Mouse (Mus musculus) hindbrain, embryonic 15.5 days (tissue): ENCODE data around the gene Olfr729. TPM values are rescaled to one million over a fixed set of nuclear protein-coding genes. Genes with fewer than 3 reads are reported as not detected.

Experiments used
- ATAC-seq: fragments of 200-750 bp; cut with Nextera tagmentation; 2 replicates; pipeline ENCODE4 v1.8.0; 2017; ENCODE audit warnings: low read depth, moderate number of reproducible peaks, moderate TSS enrichment; ENCODE audit not compliant: low FRiP score
- H3K27ac ChIP-seq: fragments of 300-500 bp; sonication (generic); replicated peaks from 2 replicates; pipeline ENCODE4 v1.5.1; 2015; ENCODE audit warnings: mild to moderate bottlenecking, inconsistent platforms
- H3K27me3 ChIP-seq: fragments of 300-500 bp; sonication (generic); 2 replicates; pipeline ENCODE4 v1.6.1; 2015; ENCODE audit warnings: control low read depth, inconsistent platforms
- H3K36me3 ChIP-seq: fragments of 300-500 bp; sonication (generic); 2 replicates; pipeline ENCODE4 v1.6.1; 2015; ENCODE audit warnings: control low read depth, inconsistent platforms
- H3K4me1 ChIP-seq: fragments of 300-500 bp; sonication (generic); replicated peaks from 2 replicates; pipeline ENCODE4 v1.6.1; 2015; ENCODE audit warnings: control low read depth, inconsistent platforms
- H3K4me2 ChIP-seq: fragments of 300-500 bp; sonication (generic); 2 replicates; pipeline ENCODE4 v1.6.1; 2015; ENCODE audit warnings: moderate library complexity, mild to moderate bottlenecking, inconsistent platforms
- H3K4me3 ChIP-seq: fragments of 300-500 bp; sonication (generic); 2 replicates; pipeline ENCODE4 v1.5.1; 2015; ENCODE audit warnings: mild to moderate bottlenecking, inconsistent platforms
- H3K9ac ChIP-seq: fragments of 300-500 bp; sonication (generic); 2 replicates; pipeline ENCODE4 v1.6.1; 2015; ENCODE audit warnings: inconsistent platforms
- H3K9me3 ChIP-seq: fragments of 300-500 bp; sonication (generic); 2 replicates; pipeline ENCODE4 v1.6.1; 2016; ENCODE audit warnings: control low read depth, inconsistent platforms
- WGBS: fragments of 180-500 bp; shearing (Covaris S2); methylation state at CpG from one replicate; pipeline ENCODE4 v1.1.7; 2015; 5-methylcytosine and 5-hydroxymethylcytosine counted together
- polyA plus RNA-seq: library from polyadenylated mRNA; unstranded; fragments of >200 nt; fragmentation: Nextera tagmentation; extraction: Ambion mirVana; gene quantifications from 2 replicates; pipeline ENCODE4 v1.2.1, GENCODE M21; 2015

The Olfr729 gene
- polyA plus RNA-seq: not detected in 2 replicates

GRCm38 (mm10) chr14:50152810-50153209 is at the start of gene Olfr729:
TSS of gene Olfr729 (minus strand) at chr14:50152910.
- H3K9me3 ChIP-seq: no peaks in the 10 kb centered on the region
- ATAC-seq: no peak

GRCm38 (mm10) chr14:50188098-50188497 is 35.4 kb upstream of the Olfr729 start, which contains the start of gene Olfr730:
TSS of gene Olfr730 (minus strand) at chr14:50188198.
- H3K4me1 ChIP-seq: no peaks in the 10 kb centered on the region
- no peak within 1 kb of the TSS for H3K27ac ChIP-seq
- no peak within 1 kb of the TSS for H3K4me2 ChIP-seq
- no peak within 1 kb of the TSS for H3K4me3 ChIP-seq
- H3K36me3 ChIP-seq: no peaks in the 10 kb centered on the region
- 59% methylated on average over 1 of the region's 1 CpGs for WGBS
- H3K9me3 ChIP-seq: no peaks in the 10 kb centered on the region
- no peak for ATAC-seq
- no peaks in the 10 kb centered on the region for H3K27me3 ChIP-seq
- no peak within 1 kb of the TSS for H3K9ac ChIP-seq

More at GRCm38 (mm10) chr14:50152810-50153209, at the start of gene Olfr729:
- Histone ChIP-seq H3K4me3 (no peak within 1 kb of the TSS), H3K27me3 (no peaks in the 10 kb centered on the region), H3K36me3 (no peaks in the 10 kb centered on the region), H3K4me1 (no peaks in the 10 kb centered on the region), H3K9ac (no peak within 1 kb of the TSS), H3K4me2 (no peak within 1 kb of the TSS), H3K27ac (no peak within 1 kb of the TSS)

- ATAC-seq: no peak
- no peaks in the 10 kb centered on the region for H3K36me3 ChIP-seq
- no peak within 1 kb of the TSS for H3K9ac ChIP-seq
- no peaks in the 10 kb centered on the region for H3K27me3 ChIP-seq
- no peaks in the 10 kb centered on the region for H3K9me3 ChIP-seq
- no peaks in the 10 kb centered on the region for H3K4me1 ChIP-seq
- H3K4me2 ChIP-seq: no peak within 1 kb of the TSS
- H3K4me3 ChIP-seq: no peak within 1 kb of the TSS
- no peak within 1 kb of the TSS for H3K27ac ChIP-seq
- WGBS: 91% methylated on average over 5 of the region's 5 CpGs
Measured at GRCm38 (mm10) chr14:50142580-50142979, 10.1 kb downstream of the Olfr729 start, which contains the start of gene Olfr728. TSS of gene Olfr728 (minus strand) at chr14:50142680.

- H3K27ac ChIP-seq: no peak within 1 kb of the TSS
- no peaks in the 10 kb centered on the region for H3K27me3 ChIP-seq
- no peaks in the 10 kb centered on the region for H3K4me1 ChIP-seq
- no peaks in the 10 kb centered on the region for H3K9me3 ChIP-seq
- WGBS: 92% methylated on average over 1 of the region's 1 CpGs
- H3K4me3 ChIP-seq: no peak within 1 kb of the TSS
- no peak for ATAC-seq
- H3K9ac ChIP-seq: no peak within 1 kb of the TSS
- H3K36me3 ChIP-seq: no peaks in the 10 kb centered on the region
- no peak within 1 kb of the TSS for H3K4me2 ChIP-seq
Measured at GRCm38 (mm10) chr14:50122886-50123285, 29.8 kb downstream of the Olfr729 start, which contains the start of gene Olfr727. TSS of gene Olfr727 (plus strand) at chr14:50123186.

Other genes starting within 250 kb of the Olfr729 start
- not detected in 2 replicates for gene Olfr723, start 221.1 kb downstream of the Olfr729 start, polyA plus RNA-seq
- gene Olfr724, start 189.6 kb downstream of the Olfr729 start, polyA plus RNA-seq: not detected in 2 replicates
- not detected in 2 replicates for gene Olfr725, start 112.5 kb downstream of the Olfr729 start, polyA plus RNA-seq
- not detected in 2 replicates for gene Olfr726, start 62.0 kb downstream of the Olfr729 start, polyA plus RNA-seq
- gene Olfr727, start 29.7 kb downstream of the Olfr729 start, polyA plus RNA-seq: not detected in 2 replicates
- gene Olfr728, start 10.2 kb downstream of the Olfr729 start, polyA plus RNA-seq: 0.03 TPM in 1 of 2 replicates, not detected in the other
- not detected in 2 replicates for gene Olfr730, start 35.3 kb upstream of the Olfr729 start, polyA plus RNA-seq
- not detected in 2 replicates for gene Olfr731, start 89.0 kb upstream of the Olfr729 start, polyA plus RNA-seq
- not detected in 2 replicates for gene Olfr732, start 131.3 kb upstream of the Olfr729 start, polyA plus RNA-seq
- not detected in 2 replicates for gene Olfr733, start 148.6 kb upstream of the Olfr729 start, polyA plus RNA-seq
- gene Olfr734, start 173.9 kb upstream of the Olfr729 start, polyA plus RNA-seq: not detected in 2 replicates
- not detected in 2 replicates for gene Olfr735, start 196.0 kb upstream of the Olfr729 start, polyA plus RNA-seq
- gene Tlr11, start 205.0 kb upstream of the Olfr729 start, polyA plus RNA-seq: not detected in 2 replicates
- gene Olfr736, start 228.3 kb upstream of the Olfr729 start, polyA plus RNA-seq: not detected in 2 replicates